Mouse (Mus musculus) frontal cortex, adult 2 months (tissue): ENCODE data around the gene Ubr2. TPM values are rescaled to one million over a fixed set of nuclear protein-coding genes. Genes with fewer than 3 reads are reported as not detected.
A peak's percentile ranks its signal among the peaks of the same experiment; 100 is the strongest.

ENCODE experiments used
- DNase-seq, 2 experiments: peaks; one replicate each; pipeline ENCODE4 v3.0.0; 2022; ENCODE audit warnings: low spot score in 1 of 2; ENCODE audit errors: extremely low spot score in 1 of 2
- polyA plus RNA-seq: library from polyadenylated mRNA; depleted of rRNA; stranded (reverse); fragments of >200 nt; gene quantifications from 2 replicates; pipeline ENCODE4 v1.2.3, GENCODE M21; 2012

The Ubr2 gene
- polyA plus RNA-seq, 1 experiment, result 41.7 TPM

GRCm38 (mm10) chr17:47005741-47006405 lies 4.5 kb downstream of the Ubr2 start:
- no peak for DNase-seq

- DNase-seq, result no peak
Measured at GRCm38 (mm10) chr17:47003305-47003704, 7.1 kb downstream of the Ubr2 start.

GRCm38 (mm10) chr17:47002401-47002800 lies 8.0 kb downstream of the Ubr2 start:
- no peak for DNase-seq

GRCm38 (mm10) chr17:46998840-46999239 lies 11.5 kb downstream of the Ubr2 start:
- no peak for DNase-seq

- no peak for DNase-seq
Measured at GRCm38 (mm10) chr17:46996484-46996883, 13.9 kb downstream of the Ubr2 start.

GRCm38 (mm10) chr17:46995621-46996020 lies 14.7 kb downstream of the Ubr2 start:
- no peak for DNase-seq

- DNase-seq, result no peak
Measured at GRCm38 (mm10) chr17:46994641-46995398, 15.5 kb downstream of the Ubr2 start.

- DNase-seq, result no peak
Measured at GRCm38 (mm10) chr17:46993625-46994024, 16.7 kb downstream of the Ubr2 start.

GRCm38 (mm10) chr17:46987631-46988030 lies 22.7 kb downstream of the Ubr2 start:
- DNase-seq, result peak in 1 of 2 experiments; percentile 29

- DNase-seq, result no peak
Measured at GRCm38 (mm10) chr17:46980050-46980449, 30.3 kb downstream of the Ubr2 start.

- DNase-seq, result peak in 1 of 2 experiments; percentile 68
Measured at GRCm38 (mm10) chr17:46975183-46975582, 35.2 kb downstream of the Ubr2 start.

- no peak for DNase-seq
Measured at GRCm38 (mm10) chr17:46972603-46973002, 37.8 kb downstream of the Ubr2 start.

- no peak for DNase-seq
Measured at GRCm38 (mm10) chr17:46966892-46967291, 43.5 kb downstream of the Ubr2 start.

- DNase-seq, result peak in 1 of 2 experiments; percentile 27
Measured at GRCm38 (mm10) chr17:46963186-46963585, 47.2 kb downstream of the Ubr2 start.

- no peak for DNase-seq
Measured at GRCm38 (mm10) chr17:46962153-46962552, 48.2 kb downstream of the Ubr2 start.

GRCm38 (mm10) chr17:46960216-46960615 lies 50.1 kb downstream of the Ubr2 start:
- DNase-seq, result no peak

- peak in 1 of 2 experiments; percentile 13 for DNase-seq
Measured at GRCm38 (mm10) chr17:46958045-46958444, 52.3 kb downstream of the Ubr2 start.

- DNase-seq, result no peak
Measured at GRCm38 (mm10) chr17:46946276-46946675, 64.1 kb downstream of the Ubr2 start.

GRCm38 (mm10) chr17:46942421-46942820 lies 67.9 kb downstream of the Ubr2 start:
- DNase-seq, result no peak

- DNase-seq, result no peak
Measured at GRCm38 (mm10) chr17:46940461-46940860, 69.9 kb downstream of the Ubr2 start.

- peak in 1 of 2 experiments; percentile 75 for DNase-seq
Measured at GRCm38 (mm10) chr17:46933557-46934348, 76.6 kb downstream of the Ubr2 start.
